Mouse (Mus musculus) kidney, postnatal 0 days (tissue): Measurements from ENCODE around the gene Trp73. TPM values are rescaled to one million over a fixed set of nuclear protein-coding genes. Genes with fewer than 3 reads are reported as not detected.

Source experiments
- ATAC-seq: fragments of 200-750 bp; cut with Nextera tagmentation; replicated peaks from 2 replicates; pipeline ENCODE4 v1.8.0; 2017; ENCODE audit warnings: low read depth, moderate number of reproducible peaks, moderate TSS enrichment, moderate library complexity; ENCODE audit not compliant: low FRiP score
- DNase-seq: peaks from one replicate; pipeline ENCODE4 v3.0.0-alpha.2; 2016; ENCODE audit warnings: low spot score
- H3K27ac ChIP-seq: fragments of 300-500 bp; sonication (generic); 2 replicates; pipeline ENCODE4 v1.5.1; 2014; ENCODE audit warnings: mild to moderate bottlenecking
- H3K27me3 ChIP-seq: fragments of 300-500 bp; sonication (generic); 2 replicates; pipeline ENCODE4 v1.6.1; 2014; ENCODE audit warnings: low read length, mixed read lengths; ENCODE audit not compliant: insufficient read depth
- H3K36me3 ChIP-seq: fragments of 300-500 bp; sonication (generic); 2 replicates; pipeline ENCODE4 v1.6.1; 2014; ENCODE audit warnings: low read length, mixed read lengths; ENCODE audit not compliant: insufficient read depth
- H3K4me1 ChIP-seq: fragments of 300-500 bp; sonication (generic); replicated peaks from 2 replicates; pipeline ENCODE4 v1.6.1; 2014; ENCODE audit warnings: antibody characterized with exemption, low read length, mixed read lengths; ENCODE audit not compliant: insufficient read depth
- H3K4me2 ChIP-seq: fragments of 300-500 bp; sonication (generic); 2 replicates; pipeline ENCODE4 v1.6.1; 2014; ENCODE audit warnings: mild to moderate bottlenecking, low read length, moderate library complexity, mixed read lengths
- H3K4me3 ChIP-seq: fragments of 300-500 bp; sonication (generic); replicated peaks from 2 replicates; pipeline ENCODE4 v1.5.1; 2014; ENCODE audit warnings: low read depth, low read length
- H3K9ac ChIP-seq: fragments of 300-500 bp; sonication (generic); 2 replicates; pipeline ENCODE4 v1.6.1; 2014; ENCODE audit warnings: low read depth, low read length
- H3K9me3 ChIP-seq: fragments of 300-500 bp; sonication (generic); replicated peaks from 2 replicates; pipeline ENCODE4 v1.6.1; 2016; ENCODE audit warnings: low read length, inconsistent platforms, mixed read lengths
- CTCF ChIP-seq: IDR thresholded peaks from 2 replicates; pipeline ENCODE4 v1.5.1; 2016; ENCODE audit warnings: antibody characterized with exemption, low read depth, mild to moderate bottlenecking, moderate library complexity
- WGBS: fragments of 180-500 bp; shearing (Covaris S2); extraction: QIAGEN DNeasy Blood & Tissue Kit; methylation state at CpG from one replicate; pipeline ENCODE4 v1.1.7; 2014; 5-methylcytosine and 5-hydroxymethylcytosine counted together
- polyA plus RNA-seq: library from polyadenylated mRNA; unstranded; fragments of >200 nt; fragmentation: Nextera tagmentation; extraction: Ambion mirVana; gene quantifications from 2 replicates; pipeline ENCODE4 v1.2.1, GENCODE M21; 2015

Trp73 gene
- polyA plus RNA-seq, 1 experiment from 2014 or later, result 0.25 TPM

DNA sequence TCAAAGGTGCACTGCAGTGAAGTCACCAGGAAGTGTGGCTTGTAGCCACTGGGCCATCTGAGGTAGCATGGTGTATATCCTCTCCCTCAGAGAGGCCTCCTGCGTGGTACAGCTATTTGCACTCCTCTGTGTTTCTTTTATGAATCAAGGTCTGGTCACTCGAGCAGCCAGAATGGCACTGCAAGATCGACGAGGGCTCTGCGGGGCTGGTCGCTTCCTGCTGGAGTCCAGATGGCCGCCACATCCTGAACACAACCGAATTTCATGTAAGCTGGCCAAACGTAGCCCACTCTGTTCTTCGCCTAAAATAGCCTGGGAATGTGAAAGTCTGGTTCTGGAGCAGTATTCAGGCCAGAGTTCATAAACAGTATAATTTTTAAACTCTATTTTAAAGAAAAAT lies 6.3 kb upstream of the Trp73 start:
- Histone ChIP-seq H3K27ac (no peak overlapping the region), H3K27me3 (peaks cover under 1% of the 10 kb centered on the region; the same call in 1 of the 2 replicates), H3K4me3 (no peak overlapping the region), H3K36me3 (0 out of 2 replicates have a peak, but pooled peaks cover 4% of the 10 kb centered on the region), H3K9me3 (no peaks in the 10 kb centered on the region), H3K4me1 (no peaks in the 10 kb centered on the region; the same call in 1 of the 2 replicates), H3K9ac (no peak overlapping the region), H3K4me2 (no peak overlapping the region)
- TF ChIP-seq CTCF, result no peak
- DNase-seq (no peak), ATAC-seq (no peak)
- 79% methylated on average over 10 of the region's 10 CpGs for WGBS

GRCm38 (mm10) chr4:154144712-154145111 lies 4.7 kb upstream of the Trp73 start:
- Histone ChIP-seq H3K4me3 (no peak overlapping the region), H3K9me3 (no peaks in the 10 kb centered on the region), H3K4me2 (no peak overlapping the region), H3K4me1 (peaks cover 10% of the 10 kb centered on the region; the same call in 1 of the 2 replicates), H3K27ac (no peak overlapping the region), H3K27me3 (peaks cover 12% of the 10 kb centered on the region), H3K36me3 (no peaks in the 10 kb centered on the region), H3K9ac (no peak overlapping the region)
- TF ChIP-seq CTCF, result no peak
- DNase-seq (no peak), ATAC-seq (no peak)
- WGBS, result 76% methylated on average over 3 of the region's 3 CpGs

- peak; percentile 88 for ATAC-seq
- 1% methylated on average over 49 of the region's 49 CpGs for WGBS
These were observed 2.4 kb upstream of the Trp73 start, which contains the start of gene Wrap73 for GRCm38 (mm10) chr4:154142211-154143040. TSS of gene Wrap73 (plus strand) at chr4:154142372.

DNA sequence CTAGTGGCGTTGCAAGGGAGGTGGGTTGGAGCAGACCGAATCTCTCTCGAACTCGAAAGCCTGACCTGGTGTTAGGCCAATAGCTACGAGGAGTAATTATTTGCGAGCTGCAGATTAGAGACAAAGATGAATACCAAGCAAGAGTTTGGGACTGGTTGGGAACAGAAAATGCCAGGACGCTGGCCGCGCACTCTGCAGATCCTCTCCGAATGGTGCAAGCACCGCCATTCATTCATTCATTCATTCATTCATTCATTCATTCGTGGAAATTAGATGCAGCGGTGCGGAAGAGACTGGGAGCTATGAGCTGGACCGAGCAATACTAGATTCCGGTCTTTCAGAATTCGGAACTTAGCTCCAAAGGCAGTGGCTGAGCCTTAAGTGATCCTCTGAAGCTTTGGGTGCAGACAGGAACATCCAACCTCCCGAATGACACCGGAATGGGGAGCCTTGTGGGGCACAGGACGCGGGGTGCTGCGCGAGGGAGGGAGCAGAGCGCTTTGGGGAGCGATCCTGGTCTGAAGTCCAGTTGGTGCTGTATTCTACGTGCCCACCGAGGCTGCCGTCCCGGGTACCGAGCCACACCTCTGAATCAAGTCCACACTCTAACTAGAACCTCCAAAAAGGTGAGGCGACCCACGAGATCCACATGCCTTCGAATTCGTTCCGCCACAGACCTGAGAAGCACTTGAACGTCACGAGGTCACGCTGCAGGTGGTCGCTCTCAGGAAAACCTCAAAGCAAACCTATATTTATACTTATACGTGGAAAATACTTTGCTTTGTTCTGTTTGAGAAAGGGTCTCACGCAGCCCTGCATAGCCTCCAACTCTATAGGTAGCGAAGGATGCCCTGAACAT lies 1.2 kb upstream of the Trp73 start:
- peaks cover 35% of the 10 kb centered on the region for H3K27me3 ChIP-seq
- H3K36me3 ChIP-seq, result no peaks in the 10 kb centered on the region
- WGBS, result 2% methylated on average over 42 of the region's 42 CpGs
- peaks cover 14% of the 10 kb centered on the region; the same call in 1 of the 2 replicates for H3K4me1 ChIP-seq
- no peak overlapping the region for H3K27ac ChIP-seq
- DNase-seq (no peak), ATAC-seq (no peak)
- H3K9ac ChIP-seq, result no peak overlapping the region; the same call in 1 of the 2 replicates
- H3K4me2 ChIP-seq, result peak overlapping the region; percentile 89
- H3K4me3 ChIP-seq, result 0 out of 2 replicates have a peak overlapping the region, but pooled peaks have one; percentile 53
- no peak for TF ChIP-seq CTCF
- no peaks in the 10 kb centered on the region for H3K9me3 ChIP-seq

More at GRCm38 (mm10) chr4:154142211-154143040, 2.4 kb upstream of the Trp73 start, which contains the start of gene Wrap73:
- Histone ChIP-seq H3K36me3 (no peaks in the 10 kb centered on the region), H3K27ac (peak within 1 kb of the TSS; percentile 60), H3K27me3 (peaks cover 35% of the 10 kb centered on the region), H3K4me3 (peak within 1 kb of the TSS; percentile 56), H3K4me2 (peak within 1 kb of the TSS; percentile 89), H3K9me3 (no peaks in the 10 kb centered on the region), H3K9ac (peak within 1 kb of the TSS; percentile 57), H3K4me1 (peaks cover 14% of the 10 kb centered on the region; the same call in 1 of the 2 replicates)
- no peak for TF ChIP-seq CTCF
- peak; percentile 97 for DNase-seq

DNA sequence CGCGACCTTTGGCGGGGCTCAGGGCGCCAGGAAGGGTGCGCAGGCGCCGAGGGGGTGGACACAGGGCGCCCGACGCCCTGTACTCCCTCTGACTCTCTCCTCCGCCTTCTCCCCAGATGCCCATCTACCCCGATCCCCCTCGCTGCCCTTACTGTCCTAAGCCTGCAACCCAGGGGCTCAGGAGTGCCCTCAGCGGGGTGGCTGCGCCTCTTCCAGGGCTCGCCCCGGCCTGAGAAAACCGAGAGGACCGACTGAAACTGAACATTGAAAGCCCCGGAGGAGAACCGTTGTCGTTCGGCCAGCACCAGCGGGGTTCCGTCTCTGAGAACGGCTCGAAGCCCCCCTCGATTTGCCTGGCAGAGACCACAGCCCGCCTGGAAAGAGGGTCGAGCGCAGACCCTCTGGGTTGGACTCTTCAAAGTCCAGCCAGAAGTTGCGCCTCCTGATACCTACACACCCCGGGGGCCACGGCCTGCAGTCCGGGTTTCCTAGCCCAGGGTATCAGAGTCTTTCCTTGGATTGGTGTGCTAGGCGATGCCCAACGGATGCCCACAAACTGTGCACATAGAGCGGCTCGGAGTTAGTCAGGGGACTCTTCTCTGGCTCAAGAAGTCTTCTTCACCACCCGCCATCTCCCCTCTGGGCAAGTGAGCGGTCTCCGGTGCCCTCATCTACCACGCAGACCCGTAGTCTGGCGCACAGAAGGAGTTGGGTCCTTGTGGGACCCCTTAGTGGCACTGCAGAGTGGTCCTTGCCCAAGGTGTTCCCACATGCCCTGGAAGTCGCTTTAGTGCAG lies 403 bp upstream of the Trp73 start:
- no peak for DNase-seq
- peaks cover 35% of the 10 kb centered on the region for H3K27me3 ChIP-seq
- no peak for ATAC-seq
- H3K27ac ChIP-seq, result no peak overlapping the region
- peak overlapping the region; percentile 47 for H3K9ac ChIP-seq
- H3K4me2 ChIP-seq, result peak overlapping the region; percentile 89
- H3K4me1 ChIP-seq, result peaks cover 14% of the 10 kb centered on the region; the same call in 1 of the 2 replicates
- WGBS, result 2% methylated on average over 43 of the region's 46 CpGs
- no peaks in the 10 kb centered on the region for H3K36me3 ChIP-seq
- peak overlapping the region; percentile 53 for H3K4me3 ChIP-seq
- no peaks in the 10 kb centered on the region for H3K9me3 ChIP-seq
- no peak for TF ChIP-seq CTCF
